Mouse (Mus musculus) ovary, adult 2 months (tissue): ENCODE measurements around the gene Pccb. TPM values are rescaled to one million over a fixed set of nuclear protein-coding genes. Genes with fewer than 3 reads are reported as not detected.

ENCODE experiments used
- polyA plus RNA-seq: library from polyadenylated mRNA; depleted of rRNA; stranded (reverse); fragments of >200 nt; gene quantifications from 2 replicates; pipeline ENCODE4 v1.2.3, GENCODE M21; 2012; rRNA removed

The Pccb gene
- 72.4 and 80.3 TPM in 2 replicates for polyA plus RNA-seq

GRCm38 (mm10) chr9:101034448-101035098 lies at the start of gene Pccb:
Gene Pccb (minus strand): TSS chr9:101034898.

GRCm38 (mm10) chr9:101073987-101074331 lies 39.3 kb upstream of the Pccb start, which contains the start of gene Msl2:
Gene Msl2 (plus strand): TSS chr9:101074101.

Other genes with a start within 250 kb of the Pccb start
- 31.9 and 52.0 TPM in 2 replicates for gene Msl2, start 39.2 kb upstream of the Pccb start, polyA plus RNA-seq
- gene Ppp2r3a, start 216.9 kb upstream of the Pccb start, polyA plus RNA-seq = 3.2 and 3.4 TPM in 2 replicates